Mouse (Mus musculus): ENCODE measurements around the gene Zkscan3. TPM values are rescaled to one million over a fixed set of nuclear protein-coding genes. Genes with fewer than 3 reads are reported as not detected.

Gene Zkscan3
- polyA plus RNA-seq, 1 experiment = 0.69 TPM

GRCm38 (mm10) chr13:21363719-21364118 lies 38.8 kb downstream of the Zkscan3 start:
- H3K27me3 ChIP-seq (ENCODE audit: control insufficient read depth) = no peaks in the 10 kb centered on the region
- H3K4me3 ChIP-seq (replicated peaks) = peak overlapping the region; percentile 91
- peaks cover 33% of the 10 kb centered on the region for H3K4me1 ChIP-seq (ENCODE audit: control insufficient read depth)
- H3K9me3 ChIP-seq (ENCODE audit: control insufficient read depth, low read length) = no peaks in the 10 kb centered on the region
- no peak for TF ChIP-seq TAL1 (IDR thresholded peaks at IDR 0.05; ENCODE audit: low read length)
- no peak for TF ChIP-seq GATA1 (IDR thresholded peaks at IDR 0.05; ENCODE audit: low read length)
- H3K36me3 ChIP-seq (ENCODE audit: control insufficient read depth) = peaks cover 26% of the 10 kb centered on the region

- H3K4me1 ChIP-seq (ENCODE audit: control insufficient read depth) = peaks cover 31% of the 10 kb centered on the region
- TF ChIP-seq TAL1 (IDR thresholded peaks at IDR 0.05; ENCODE audit: low read length) = no peak
- no peak for TF ChIP-seq GATA1 (IDR thresholded peaks at IDR 0.05; ENCODE audit: low read length)
- H3K9me3 ChIP-seq (ENCODE audit: control insufficient read depth, low read length) = no peaks in the 10 kb centered on the region
- H3K27me3 ChIP-seq (ENCODE audit: control insufficient read depth) = no peaks in the 10 kb centered on the region
- peaks cover 18% of the 10 kb centered on the region for H3K36me3 ChIP-seq (ENCODE audit: control insufficient read depth)
- peak within 1 kb of the TSS; percentile 91 for H3K4me3 ChIP-seq (replicated peaks)
These were observed 39.8 kb downstream of the Zkscan3 start, which contains the start of gene Zscan12 for GRCm38 (mm10) chr13:21362621-21363248. Gene Zscan12 (plus strand): TSS chr13:21362820.

GRCm38 (mm10) chr13:21350593-21350992 lies 52.0 kb downstream of the Zkscan3 start:
- Histone ChIP-seq H3K4me3 (replicated peaks) (no peak overlapping the region), H3K9me3 (ENCODE audit: control insufficient read depth, low read length) (no peaks in the 10 kb centered on the region), H3K4me1 (ENCODE audit: control insufficient read depth) (no peaks in the 10 kb centered on the region), H3K27me3 (ENCODE audit: control insufficient read depth) (peaks cover 2% of the 10 kb centered on the region; the same call in 1 of the 2 replicates), H3K36me3 (ENCODE audit: control insufficient read depth) (no peaks in the 10 kb centered on the region)
- no peak for TF ChIP-seq TAL1 (IDR thresholded peaks at IDR 0.05; ENCODE audit: low read length)
- no peak for TF ChIP-seq GATA1 (IDR thresholded peaks at IDR 0.05; ENCODE audit: low read length)

- Histone ChIP-seq H3K9me3 (ENCODE audit: control insufficient read depth, low read length) (no peaks in the 10 kb centered on the region), H3K4me1 (ENCODE audit: control insufficient read depth) (no peaks in the 10 kb centered on the region), H3K4me3 (replicated peaks) (no peak within 1 kb of the TSS), H3K36me3 (ENCODE audit: control insufficient read depth) (no peaks in the 10 kb centered on the region), H3K27me3 (ENCODE audit: control insufficient read depth) (peaks cover 2% of the 10 kb centered on the region; the same call in 1 of the 2 replicates)
- TF ChIP-seq GATA1 (IDR thresholded peaks at IDR 0.05; ENCODE audit: low read length) = no peak
- no peak for TF ChIP-seq TAL1 (IDR thresholded peaks at IDR 0.05; ENCODE audit: low read length)
These were observed 55.9 kb downstream of the Zkscan3 start, which contains the start of gene Olfr1367 for GRCm38 (mm10) chr13:21346610-21347009. Gene Olfr1367 (plus strand): TSS chr13:21346910.

Other genes with a start within 250 kb of the Zkscan3 start
- gene Trim27, start 223.3 kb downstream of the Zkscan3 start, polyA plus RNA-seq (2012) = 7.6 and 8.7 TPM in 2 replicates
- not detected in 2 replicates for gene Gpx5, start 110.0 kb downstream of the Zkscan3 start, polyA plus RNA-seq (2012)
- gene Gpx6, start 90.6 kb downstream of the Zkscan3 start, polyA plus RNA-seq (2012) = not detected in 2 replicates
- not detected in 2 replicates for gene Olfr1367, start 55.8 kb downstream of the Zkscan3 start, polyA plus RNA-seq (2012)
- 0.04 and 0.09 TPM in 2 replicates for gene Zscan12, start 39.9 kb downstream of the Zkscan3 start, polyA plus RNA-seq (2012)
- gene Pgbd1, start 38.3 kb upstream of the Zkscan3 start, polyA plus RNA-seq (2012) = 0.04 and 0.05 TPM in 2 replicates
- gene Zscan26, start 51.0 kb upstream of the Zkscan3 start, polyA plus RNA-seq (2012) = 0.08 and 0.09 TPM in 2 replicates
- 0.37 and 0.41 TPM in 2 replicates for gene Nkapl, start 65.8 kb upstream of the Zkscan3 start, polyA plus RNA-seq (2012)
- gene Zkscan4, start 76.2 kb upstream of the Zkscan3 start, polyA plus RNA-seq (2012) = 0.01 TPM in 1 of 2 replicates, not detected in the other
- not detected in 2 replicates for gene Gm10065, start 76.7 kb upstream of the Zkscan3 start, polyA plus RNA-seq (2012)
- gene AK157302, start 92.5 kb upstream of the Zkscan3 start, polyA plus RNA-seq (2012) = 0.05 and 0.06 TPM in 2 replicates
- 3.7 and 5.8 TPM in 2 replicates for gene Gm11273, start 98.7 kb upstream of the Zkscan3 start, polyA plus RNA-seq (2012)
- gene Zkscan8, start 128.4 kb upstream of the Zkscan3 start, polyA plus RNA-seq (2012) = 0.01 and 0.14 TPM in 2 replicates
- not detected in 2 replicates for gene Olfr1366, start 140.1 kb upstream of the Zkscan3 start, polyA plus RNA-seq (2012)
- not detected in 2 replicates for gene Olfr1535, start 157.1 kb upstream of the Zkscan3 start, polyA plus RNA-seq (2012)
- not detected in 2 replicates for gene Olfr1364, start 179.0 kb upstream of the Zkscan3 start, polyA plus RNA-seq (2012)
- not detected in 2 replicates for gene Olfr1362, start 211.3 kb upstream of the Zkscan3 start, polyA plus RNA-seq (2012)
- 0.04 TPM in 1 of 2 replicates, not detected in the other for gene Olfr11, start 239.8 kb upstream of the Zkscan3 start, polyA plus RNA-seq (2012)